Mouse (Mus musculus): ENCODE results near the gene Ccdc73. TPM values are rescaled to one million over a fixed set of nuclear protein-coding genes. Genes with fewer than 3 reads are reported as not detected.
"Not testable (repeated sequence)": the region's sequence is repeated elsewhere in the genome, so short reads cannot be mapped to it uniquely, and the experiment has no call there.

The Ccdc73 gene
- polyA plus RNA-seq, 1 experiment from 2014 or later: 4.0 TPM

DNA sequence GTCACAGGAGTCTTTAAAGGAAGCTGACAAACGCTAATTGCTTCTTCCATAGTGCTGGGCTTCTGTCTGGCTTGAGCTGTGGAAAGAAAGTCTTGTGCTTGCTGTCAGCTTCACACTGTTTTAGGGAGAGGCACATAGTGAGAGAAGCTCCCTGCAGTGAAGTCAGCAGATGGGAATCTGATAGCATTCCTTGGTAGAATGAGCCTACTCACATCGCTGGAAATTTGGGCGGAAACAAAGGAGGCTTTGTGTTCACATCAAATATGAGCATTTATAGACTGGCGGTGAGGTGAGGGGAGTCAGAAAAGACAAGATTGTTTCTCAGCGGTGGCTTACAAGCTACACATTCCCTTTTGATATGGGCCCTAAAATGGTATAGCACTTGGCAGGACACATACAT is 15.9 kb upstream of the Ccdc73 start:
- no peak overlapping the region for H3K27ac ChIP-seq
- H3K36me3 ChIP-seq: no peaks in the 10 kb centered on the region
- no peak overlapping the region for H3K4me3 ChIP-seq
- DNase-seq (ENCODE audit: low spot score): no peak
- 31% methylated on average over 5 of the region's 5 CpGs for WGBS
- H3K4me1 ChIP-seq: peaks cover 13% of the 10 kb centered on the region
- H3K27me3 ChIP-seq (ENCODE audit: insufficient read depth, poor library complexity, severe bottlenecking): peaks cover 20% of the 10 kb centered on the region
- H3K9me3 ChIP-seq: no peaks in the 10 kb centered on the region

DNA sequence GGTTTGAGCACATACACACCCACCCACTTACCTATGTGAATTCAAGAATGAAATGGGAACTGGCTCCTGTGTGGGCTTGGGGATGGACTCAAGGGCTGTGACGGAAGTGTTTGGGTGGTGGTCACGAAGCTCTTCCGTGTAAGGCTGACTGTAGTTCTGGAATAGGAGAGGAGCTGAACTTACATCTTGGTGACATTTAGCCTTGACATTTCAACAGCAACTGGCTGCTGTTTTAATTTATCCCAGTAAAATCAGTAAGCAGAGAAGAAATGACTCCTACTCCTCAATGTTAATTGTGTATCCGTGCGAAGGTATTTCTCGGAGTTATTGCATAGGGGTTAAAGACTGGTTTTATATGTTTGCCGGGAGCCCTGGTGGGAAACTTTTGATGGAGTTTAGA is 15.1 kb upstream of the Ccdc73 start:
- no peak overlapping the region for H3K27ac ChIP-seq
- no peaks in the 10 kb centered on the region for H3K36me3 ChIP-seq
- peaks cover 8% of the 10 kb centered on the region; the same call in 1 of the 2 replicates for H3K4me1 ChIP-seq
- no peak for DNase-seq (ENCODE audit: low spot score)
- H3K9me3 ChIP-seq: no peaks in the 10 kb centered on the region
- no peak overlapping the region for H3K4me3 ChIP-seq
- H3K27me3 ChIP-seq (ENCODE audit: insufficient read depth, poor library complexity, severe bottlenecking): peaks cover 20% of the 10 kb centered on the region
- 87% methylated on average over 7 of the region's 7 CpGs for WGBS

DNA sequence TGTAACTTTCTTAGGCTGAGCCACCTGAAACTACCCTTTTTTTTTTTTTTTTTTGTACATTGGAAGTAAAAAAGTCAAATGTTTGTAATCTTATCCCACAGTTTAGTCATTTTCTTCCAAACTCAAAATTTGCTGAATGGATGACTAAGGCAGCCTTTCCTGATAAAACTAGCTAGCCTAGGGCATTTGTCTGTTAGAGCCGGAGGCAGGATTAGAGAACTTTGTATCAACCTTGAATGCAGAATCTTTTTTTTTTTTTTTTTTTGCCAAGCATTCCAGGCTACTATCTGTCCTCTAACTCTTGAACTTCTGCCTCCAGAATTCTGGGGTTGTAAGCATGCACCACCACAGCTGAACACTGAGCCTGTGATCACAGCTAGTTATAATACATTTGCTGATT is 12.8 kb upstream of the Ccdc73 start:
- H3K27me3 ChIP-seq (ENCODE audit: insufficient read depth, poor library complexity, severe bottlenecking): peaks cover 14% of the 10 kb centered on the region
- DNase-seq (ENCODE audit: low spot score): no peak
- H3K36me3 ChIP-seq: no peaks in the 10 kb centered on the region
- H3K27ac ChIP-seq: no peak overlapping the region
- WGBS: 50% methylated on average over 1 of the region's 1 CpGs
- H3K4me1 ChIP-seq: peaks cover under 1% of the 10 kb centered on the region; the same call in 1 of the 2 replicates
- no peaks in the 10 kb centered on the region for H3K9me3 ChIP-seq
- no peak overlapping the region for H3K4me3 ChIP-seq

DNA sequence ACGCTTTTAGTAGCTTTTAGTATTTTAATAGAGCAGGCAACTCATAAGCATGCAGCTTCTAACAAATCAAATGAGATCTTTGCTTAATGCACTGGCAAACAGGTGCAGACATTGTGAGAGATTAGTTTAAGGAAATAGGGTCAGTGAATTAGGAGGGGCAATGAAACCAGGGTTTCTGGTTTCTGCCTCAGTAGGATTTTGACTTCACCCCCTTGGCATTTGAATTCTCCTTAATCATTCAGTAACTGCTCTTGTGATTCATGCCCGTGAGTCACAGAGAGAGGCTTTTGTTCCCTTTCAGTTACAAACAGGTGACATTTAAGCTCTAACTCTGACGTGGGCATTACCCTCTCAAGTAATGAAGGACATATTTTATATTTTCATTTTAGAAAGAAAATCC is 11.9 kb upstream of the Ccdc73 start:
- Histone ChIP-seq H3K9me3 (no peaks in the 10 kb centered on the region), H3K4me3 (no peak overlapping the region), H3K27me3 (ENCODE audit: insufficient read depth, poor library complexity, severe bottlenecking) (peaks cover 10% of the 10 kb centered on the region), H3K4me1 (no peaks in the 10 kb centered on the region), H3K36me3 (no peaks in the 10 kb centered on the region), H3K27ac (no peak overlapping the region)
- DNase-seq (ENCODE audit: low spot score): no peak
- 53% methylated on average over 3 of the region's 3 CpGs for WGBS

DNA sequence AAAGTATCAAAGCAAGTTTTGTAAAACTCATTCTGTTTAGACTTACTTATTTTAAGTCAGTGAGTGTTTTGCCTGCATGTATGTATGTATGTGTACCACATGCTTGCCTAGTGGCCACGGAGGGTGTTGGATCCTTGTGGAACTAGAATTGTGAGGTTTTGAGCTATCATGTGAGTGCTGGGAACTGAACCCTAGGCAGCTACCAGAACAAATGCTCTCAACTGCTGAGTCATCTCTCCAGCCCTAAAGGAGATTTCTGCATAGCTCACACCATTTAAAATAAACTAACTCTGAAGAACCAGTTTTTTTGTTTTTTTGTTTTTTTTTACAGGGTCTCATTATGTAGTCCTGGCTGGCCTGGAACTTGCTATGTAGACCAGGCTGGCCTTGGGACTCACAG is 11.4 kb upstream of the Ccdc73 start:
- no peaks in the 10 kb centered on the region for H3K36me3 ChIP-seq
- no peak for DNase-seq (ENCODE audit: low spot score)
- 65% methylated on average over 1 of the region's 1 CpGs for WGBS

DNA sequence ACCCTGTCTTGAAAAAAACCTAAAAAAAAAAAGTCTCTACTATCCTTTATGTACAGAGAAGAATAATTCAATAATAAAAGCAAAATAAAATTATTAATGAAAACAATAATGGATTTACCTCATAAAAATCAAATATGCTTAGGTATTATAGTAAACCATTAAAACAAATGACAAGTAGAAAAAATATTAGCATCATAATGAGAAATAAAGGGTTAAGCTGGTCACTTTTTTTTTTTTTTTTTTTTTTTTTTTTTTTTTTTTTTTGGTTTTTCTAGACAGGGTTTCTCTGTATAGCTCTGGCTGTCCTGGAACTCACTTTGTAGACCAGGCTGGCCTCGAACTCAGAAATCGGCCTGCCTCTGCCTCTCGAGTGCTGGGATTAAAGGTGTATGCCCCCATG is 9.5 kb upstream of the Ccdc73 start:
- not testable (repeated sequence) for H3K27me3 ChIP-seq (ENCODE audit: insufficient read depth, poor library complexity, severe bottlenecking); H3K27ac ChIP-seq; H3K4me3 ChIP-seq; H3K9me3 ChIP-seq; H3K4me1 ChIP-seq; H3K36me3 ChIP-seq; DNase-seq (ENCODE audit: low spot score)
- 85% methylated on average over 3 of the region's 3 CpGs for WGBS

More for the DNA sequence above, 11.4 kb upstream of the Ccdc73 start:
- Histone ChIP-seq H3K27ac (no peak overlapping the region), H3K4me1 (no peaks in the 10 kb centered on the region), H3K4me3 (no peak overlapping the region), H3K27me3 (ENCODE audit: insufficient read depth, poor library complexity, severe bottlenecking) (peaks cover 6% of the 10 kb centered on the region; the same call in 1 of the 2 replicates), H3K9me3 (no peaks in the 10 kb centered on the region)

DNA sequence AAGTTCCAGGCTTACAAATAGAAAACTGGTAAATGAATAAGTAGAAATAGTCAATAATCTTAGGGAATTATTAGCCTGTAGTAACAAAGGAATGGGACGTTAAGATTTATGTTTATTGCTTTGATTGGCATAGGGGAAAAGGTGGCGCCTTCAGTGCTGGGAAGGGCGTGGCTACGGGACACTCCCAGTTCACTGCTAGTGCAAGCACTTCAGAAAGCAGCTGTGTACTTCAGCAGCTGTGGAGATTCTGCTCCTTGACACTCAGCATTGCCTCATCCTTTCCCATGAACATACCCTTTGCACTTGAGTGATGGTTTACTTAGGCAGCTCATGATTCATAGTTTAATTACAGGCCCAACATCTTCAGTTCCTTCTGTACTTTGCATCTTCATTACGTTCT is 8.5 kb upstream of the Ccdc73 start:
- WGBS: 72% methylated on average over 5 of the region's 5 CpGs
- DNase-seq (ENCODE audit: low spot score): no peak
- Histone ChIP-seq H3K27ac (no peak overlapping the region), H3K4me1 (no peaks in the 10 kb centered on the region), H3K9me3 (no peaks in the 10 kb centered on the region), H3K4me3 (no peak overlapping the region), H3K27me3 (ENCODE audit: insufficient read depth, poor library complexity, severe bottlenecking) (no peaks in the 10 kb centered on the region), H3K36me3 (no peaks in the 10 kb centered on the region)

DNA sequence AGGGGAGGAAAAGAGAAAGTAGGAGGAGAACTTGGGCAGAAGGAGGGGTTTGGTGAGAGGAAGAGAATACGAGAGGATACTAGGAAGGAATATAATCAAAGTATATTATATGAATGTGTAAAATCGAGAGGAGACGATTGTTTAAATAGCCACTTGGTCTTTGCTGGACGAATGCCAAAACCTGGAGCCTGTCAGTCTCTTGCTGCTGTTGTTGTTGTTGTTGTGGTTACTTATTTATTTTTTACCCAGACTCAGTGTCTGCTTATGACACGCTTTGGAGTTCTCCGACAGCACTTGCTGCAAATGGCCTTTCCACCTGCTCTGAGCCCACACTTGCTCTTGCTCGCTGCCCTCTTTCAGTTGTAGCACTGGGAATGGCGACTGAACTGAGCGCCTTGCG is 7.2 kb upstream of the Ccdc73 start:
- Histone ChIP-seq H3K36me3 (no peaks in the 10 kb centered on the region), H3K27ac (no peak overlapping the region), H3K9me3 (no peaks in the 10 kb centered on the region), H3K4me3 (no peak overlapping the region), H3K27me3 (ENCODE audit: insufficient read depth, poor library complexity, severe bottlenecking) (no peaks in the 10 kb centered on the region), H3K4me1 (no peaks in the 10 kb centered on the region)
- DNase-seq (ENCODE audit: low spot score): no peak
- 82% methylated on average over 10 of the region's 10 CpGs for WGBS

DNA sequence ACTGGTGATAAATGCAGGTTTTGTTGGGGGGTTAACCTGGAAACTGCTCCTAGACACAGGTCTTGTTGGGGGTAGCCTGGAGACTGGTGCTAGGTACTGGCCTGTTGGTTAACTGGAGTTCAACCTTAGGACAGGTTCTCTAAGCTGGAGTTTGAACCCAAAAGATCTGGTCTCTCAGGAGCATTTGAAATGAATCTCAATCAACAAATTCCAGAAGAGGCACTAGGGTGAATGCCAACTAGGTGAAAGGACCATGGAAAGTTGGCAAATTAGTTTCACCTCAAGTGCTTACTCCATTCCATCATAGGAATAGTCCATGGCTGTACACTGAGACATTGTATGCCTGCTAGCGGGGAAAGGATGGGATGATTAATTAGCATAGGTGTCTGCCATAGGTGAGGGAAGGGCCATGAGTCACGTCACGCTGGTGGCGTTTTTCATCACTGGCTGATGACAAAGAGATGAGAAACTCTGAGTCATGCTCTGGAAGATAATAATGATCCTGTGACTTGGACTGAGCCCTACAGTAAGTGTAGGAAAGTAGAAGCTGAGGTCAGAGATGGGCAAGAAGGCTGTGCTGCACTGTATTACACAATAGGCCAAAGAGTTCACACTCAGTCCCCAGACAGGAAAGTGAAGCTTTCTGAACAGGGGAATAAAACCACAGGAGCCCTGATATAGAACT is 3.3 kb upstream of the Ccdc73 start:
- Histone ChIP-seq H3K4me3 (no peak overlapping the region), H3K4me1 (no peaks in the 10 kb centered on the region)
- 80% methylated on average over 4 of the region's 4 CpGs for WGBS

DNA sequence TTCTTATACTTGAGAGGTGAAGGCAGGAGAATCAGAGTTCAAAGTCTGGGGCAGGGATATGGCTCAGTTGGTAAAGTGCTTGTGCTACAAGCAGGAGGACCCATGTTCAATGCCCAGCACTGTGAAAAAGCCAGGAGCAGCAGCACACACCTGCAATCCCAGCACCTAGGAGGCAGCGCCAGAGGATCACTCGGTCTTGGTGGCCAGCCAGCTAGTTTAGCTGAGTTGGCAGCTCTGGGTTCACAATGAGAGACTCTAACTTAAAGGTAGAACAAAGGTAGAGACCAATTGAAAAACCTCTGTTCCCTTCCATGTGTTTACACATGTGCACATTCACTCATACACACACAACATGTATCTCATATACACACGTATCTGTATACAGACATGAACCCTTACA is 1.5 kb downstream of the Ccdc73 start:
- H3K36me3 ChIP-seq: no peaks in the 10 kb centered on the region
- no peak overlapping the region for H3K27ac ChIP-seq
- no peaks in the 10 kb centered on the region for H3K9me3 ChIP-seq
- H3K4me1 ChIP-seq: no peaks in the 10 kb centered on the region
- H3K27me3 ChIP-seq (ENCODE audit: insufficient read depth, poor library complexity, severe bottlenecking): no peaks in the 10 kb centered on the region
- no peak overlapping the region for H3K4me3 ChIP-seq
- DNase-seq (ENCODE audit: low spot score): no peak
- WGBS: 74% methylated on average over 3 of the region's 3 CpGs

More for the DNA sequence above, 3.3 kb upstream of the Ccdc73 start:
- no peaks in the 10 kb centered on the region for H3K27me3 ChIP-seq (ENCODE audit: insufficient read depth, poor library complexity, severe bottlenecking)
- H3K27ac ChIP-seq: no peak overlapping the region
- DNase-seq (ENCODE audit: low spot score): no peak
- no peaks in the 10 kb centered on the region for H3K9me3 ChIP-seq
- H3K36me3 ChIP-seq: no peaks in the 10 kb centered on the region

DNA sequence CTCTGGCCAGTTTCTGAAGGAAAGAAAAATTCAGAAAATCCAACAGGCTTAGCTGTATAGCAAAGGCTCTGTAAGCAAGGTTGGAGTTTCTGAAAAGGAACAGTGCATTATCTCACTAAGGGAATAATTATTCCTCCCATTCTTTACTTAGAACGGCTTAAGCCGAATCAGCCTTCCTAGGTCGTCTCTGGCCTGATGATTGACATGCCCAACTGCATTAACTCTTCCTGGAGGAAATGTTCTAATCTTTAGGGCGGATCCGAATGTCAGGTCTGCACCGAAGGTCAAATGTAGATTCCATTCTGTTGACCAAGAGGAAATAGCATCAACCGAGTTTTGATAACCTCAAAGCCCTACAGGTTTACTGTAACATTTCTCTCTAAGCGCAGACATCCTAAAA is 11.2 kb downstream of the Ccdc73 start:
- Histone ChIP-seq H3K27ac (no peak overlapping the region), H3K27me3 (ENCODE audit: insufficient read depth, poor library complexity, severe bottlenecking) (no peaks in the 10 kb centered on the region), H3K4me1 (no peaks in the 10 kb centered on the region), H3K4me3 (no peak overlapping the region), H3K9me3 (no peaks in the 10 kb centered on the region), H3K36me3 (no peaks in the 10 kb centered on the region)
- WGBS: 68% methylated on average over 8 of the region's 8 CpGs
- no peak for DNase-seq (ENCODE audit: low spot score)

DNA sequence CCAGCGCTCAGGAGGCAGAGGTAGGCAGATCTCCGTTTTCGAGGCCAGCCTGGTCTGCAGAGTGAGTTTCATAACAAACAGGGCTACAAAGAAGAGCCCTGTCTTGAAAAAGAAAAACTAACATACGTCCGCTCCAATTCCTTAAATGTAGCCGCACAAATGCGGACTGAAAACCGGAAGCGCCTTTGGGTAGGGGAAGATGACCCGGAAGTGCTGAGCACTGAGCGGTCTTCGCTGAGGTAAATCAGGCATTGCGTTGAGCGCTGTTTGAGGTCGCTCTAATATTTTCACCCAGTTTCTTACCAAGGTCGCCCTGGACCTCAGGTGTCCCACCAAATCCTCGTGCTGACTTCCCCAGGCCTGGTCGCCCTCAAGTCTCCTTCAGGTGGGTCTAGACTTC is 18.5 kb downstream of the Ccdc73 start:
- Histone ChIP-seq H3K4me1 (no peaks in the 10 kb centered on the region), H3K36me3 (no peaks in the 10 kb centered on the region), H3K9me3 (no peaks in the 10 kb centered on the region), H3K27me3 (ENCODE audit: insufficient read depth, poor library complexity, severe bottlenecking) (no peaks in the 10 kb centered on the region), H3K4me3 (no peak overlapping the region), H3K27ac (no peak overlapping the region)
- DNase-seq (ENCODE audit: low spot score): no peak
- WGBS: 87% methylated on average over 18 of the region's 18 CpGs

DNA sequence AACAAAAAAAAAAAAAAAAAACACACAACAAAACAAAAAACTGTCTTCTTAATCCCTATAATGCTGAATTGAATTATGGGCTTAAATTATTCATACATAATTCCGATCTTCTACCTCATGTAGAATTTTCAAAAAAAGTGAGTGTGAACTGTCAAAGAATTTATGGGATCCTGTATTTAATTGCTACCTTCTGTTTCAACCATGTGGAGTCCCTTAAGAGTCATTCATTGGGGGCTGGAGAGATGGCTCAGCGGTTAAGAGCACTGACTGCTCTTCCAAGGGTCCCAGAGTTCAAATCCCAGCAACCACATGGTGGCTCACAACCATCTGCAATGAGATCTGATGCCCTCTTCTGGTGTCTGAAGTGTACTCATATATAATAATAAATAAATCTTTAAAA is 19.7 kb downstream of the Ccdc73 start:
- not testable (repeated sequence) for H3K27ac ChIP-seq; H3K36me3 ChIP-seq; H3K4me3 ChIP-seq; H3K27me3 ChIP-seq (ENCODE audit: insufficient read depth, poor library complexity, severe bottlenecking); H3K4me1 ChIP-seq; H3K9me3 ChIP-seq; DNase-seq (ENCODE audit: low spot score)
- WGBS: 57% methylated on average over 2 of the region's 2 CpGs

Measured in heart, embryonic 10.5 days (tissue).